Mouse (Mus musculus) limb, embryonic 11.5 days (tissue): ENCODE results near the gene Tep1. TPM values are rescaled to one million over a fixed set of nuclear protein-coding genes. Genes with fewer than 3 reads are reported as not detected.
A peak's percentile ranks its signal among the peaks of the same experiment; 100 is the strongest.

Experiments used
- ATAC-seq: fragments of 200-750 bp; cut with Nextera tagmentation; 2 replicates; pipeline ENCODE4 v1.8.0; 2017; ENCODE audit warnings: low read depth; ENCODE audit not compliant: insufficient number of reproducible peaks, low FRiP score, low TSS enrichment
- DNase-seq: peaks from one replicate; pipeline ENCODE4 v3.0.0-alpha.2; 2015; ENCODE audit warnings: low spot score
- H3K27ac ChIP-seq: fragments of 300-500 bp; sonication (generic); replicated peaks from 2 replicates; pipeline ENCODE4 v1.5.1; 2014; ENCODE audit warnings: low read depth, mild to moderate bottlenecking, low read length
- H3K27me3 ChIP-seq: fragments of 300-500 bp; sonication (generic); 2 replicates; pipeline ENCODE4 v1.6.1; 2014; ENCODE audit warnings: mild to moderate bottlenecking, low read length, mixed read lengths; ENCODE audit not compliant: control insufficient read depth, insufficient read depth
- H3K36me3 ChIP-seq: fragments of 300-500 bp; sonication (generic); 2 replicates; pipeline ENCODE4 v1.6.1; 2014; ENCODE audit warnings: mild to moderate bottlenecking, low read length, moderate library complexity, mixed read lengths; ENCODE audit not compliant: control insufficient read depth, insufficient read depth
- H3K4me1 ChIP-seq: fragments of 300-500 bp; sonication (generic); 2 replicates; pipeline ENCODE4 v1.6.1; 2014; ENCODE audit warnings: low read length, mixed read lengths; ENCODE audit not compliant: control insufficient read depth, insufficient read depth
- H3K4me2 ChIP-seq: fragments of 300-500 bp; sonication (generic); 2 replicates; pipeline ENCODE4 v1.6.1; 2014; ENCODE audit warnings: low read depth, mild to moderate bottlenecking, moderate library complexity; ENCODE audit not compliant: severe bottlenecking
- H3K4me3 ChIP-seq: fragments of 300-500 bp; sonication (generic); 2 replicates; pipeline ENCODE4 v1.5.1; 2014; ENCODE audit warnings: low read depth, low read length
- H3K9ac ChIP-seq: fragments of 300-500 bp; sonication (generic); 2 replicates; pipeline ENCODE4 v1.6.1; 2014; ENCODE audit warnings: mild to moderate bottlenecking, low read length
- H3K9me3 ChIP-seq: fragments of 300-500 bp; sonication (generic); 2 replicates; pipeline ENCODE4 v1.6.1; 2016; ENCODE audit warnings: low read length; ENCODE audit not compliant: control insufficient read depth
- WGBS: fragments of 180-500 bp; shearing (Covaris S2); extraction: QIAGEN DNeasy Blood & Tissue Kit; methylation state at CpG from one replicate; pipeline ENCODE4 v1.1.7; 2014; 5-methylcytosine and 5-hydroxymethylcytosine counted together
- polyA plus RNA-seq: library from polyadenylated mRNA; unstranded; fragments of >200 nt; fragmentation: Nextera tagmentation; extraction: Ambion mirVana; gene quantifications from 2 replicates; pipeline ENCODE4 v1.2.1, GENCODE M21; 2014

Tep1 gene
- polyA plus RNA-seq, 1 experiment from 2014 or later: 5.2 TPM

GRCm38 (mm10) chr14:50896747-50897373 is 26.5 kb upstream of the Tep1 start:
- peaks cover 3% of the 10 kb centered on the region; the same call in 1 of the 2 replicates for H3K4me1 ChIP-seq
- peaks cover 11% of the 10 kb centered on the region; the same call in 1 of the 2 replicates for H3K27me3 ChIP-seq
- 16% methylated on average over 23 of the region's 23 CpGs for WGBS
- DNase-seq: peak; percentile 36
- no peak for ATAC-seq
- H3K9me3 ChIP-seq: no peaks in the 10 kb centered on the region
- H3K9ac ChIP-seq: peak overlapping the region; percentile 41
- H3K27ac ChIP-seq: no peak overlapping the region
- peak overlapping the region; percentile 51 for H3K4me2 ChIP-seq
- peak overlapping the region; percentile 27 for H3K4me3 ChIP-seq
- H3K36me3 ChIP-seq: no peaks in the 10 kb centered on the region

GRCm38 (mm10) chr14:50895985-50896746 is 25.8 kb upstream of the Tep1 start:
- Histone ChIP-seq H3K4me3 (peak overlapping the region; percentile 27), H3K27ac (no peak overlapping the region), H3K36me3 (no peaks in the 10 kb centered on the region), H3K9me3 (no peaks in the 10 kb centered on the region), H3K4me2 (peak overlapping the region; percentile 51), H3K27me3 (peaks cover 11% of the 10 kb centered on the region; the same call in 1 of the 2 replicates), H3K9ac (peak overlapping the region; percentile 41), H3K4me1 (peaks cover 3% of the 10 kb centered on the region; the same call in 1 of the 2 replicates)
- ATAC-seq (no peak), DNase-seq (peak; percentile 30)
- 20% methylated on average over 19 of the region's 19 CpGs for WGBS

DNA sequence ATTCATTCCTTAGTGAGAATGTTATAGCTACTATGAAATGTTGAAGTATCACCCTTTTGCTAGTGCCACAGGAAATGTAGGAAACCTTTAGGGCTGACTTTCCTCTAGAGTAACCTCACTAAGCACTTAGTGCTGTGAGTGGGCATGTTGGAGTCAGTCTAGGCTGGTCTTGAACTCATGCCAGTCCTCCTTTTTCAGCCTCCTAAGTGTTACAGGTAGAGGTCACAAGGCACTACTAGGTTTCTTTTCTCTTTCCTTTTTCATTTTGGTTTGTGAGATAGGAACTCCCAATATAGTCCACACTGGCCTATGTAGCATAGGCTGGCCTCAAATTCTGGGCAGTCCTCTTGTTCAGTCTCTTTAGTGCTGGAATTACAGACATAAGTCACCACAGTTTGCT is 25.0 kb upstream of the Tep1 start:
- Histone ChIP-seq H3K9ac (no peak overlapping the region), H3K36me3 (no peaks in the 10 kb centered on the region), H3K4me1 (peaks cover 3% of the 10 kb centered on the region; the same call in 1 of the 2 replicates), H3K9me3 (no peaks in the 10 kb centered on the region), H3K27me3 (peaks cover 11% of the 10 kb centered on the region; the same call in 1 of the 2 replicates), H3K4me3 (no peak overlapping the region), H3K27ac (no peak overlapping the region), H3K4me2 (no peak overlapping the region)
- ATAC-seq (no peak), DNase-seq (no peak)

DNA sequence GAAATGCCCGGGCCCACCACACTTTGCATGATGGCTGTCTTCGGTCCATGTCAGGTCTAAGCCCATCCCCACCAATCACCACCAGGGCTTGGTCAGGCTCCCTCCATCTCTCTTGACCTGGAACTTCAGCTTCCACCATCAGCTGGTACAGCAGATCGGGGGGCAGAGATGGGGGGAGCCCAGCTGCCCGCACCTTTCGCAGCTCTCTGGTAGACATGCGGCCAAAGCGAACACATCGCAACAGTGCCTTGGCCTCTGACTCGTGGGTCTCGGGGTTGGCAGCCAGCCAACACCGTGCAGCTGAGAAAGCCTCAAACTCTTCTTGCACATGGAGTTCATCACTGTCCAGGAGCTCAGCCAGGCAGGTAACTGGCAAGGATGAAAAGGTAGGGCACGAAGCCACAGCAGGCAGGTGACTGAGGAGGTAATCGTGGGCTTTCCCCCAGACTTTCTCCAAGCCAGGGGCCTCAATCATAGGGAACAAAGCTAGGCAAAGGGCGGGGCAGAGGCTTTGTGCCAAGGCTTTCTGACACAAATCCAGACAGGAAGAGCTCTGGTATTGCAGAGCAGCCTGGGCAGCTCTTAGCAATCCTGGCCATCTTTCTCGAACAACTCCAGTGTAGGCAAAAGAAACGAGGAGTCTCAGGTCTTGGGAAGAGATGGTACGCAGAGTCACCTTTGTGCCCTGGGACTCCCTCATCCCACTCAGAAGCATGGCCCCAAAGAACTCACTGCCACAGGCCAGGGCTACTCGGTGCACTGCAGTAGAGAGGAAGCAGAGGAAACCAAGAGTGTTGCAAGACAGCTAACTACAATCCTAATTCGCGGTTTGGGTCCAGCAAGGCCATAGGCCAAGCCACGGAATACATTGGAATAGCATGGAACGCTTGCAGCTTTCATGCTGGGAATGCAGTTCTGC is 22.4 kb upstream of the Tep1 start:
- ATAC-seq: no peak
- Histone ChIP-seq H3K4me1 (peaks cover 3% of the 10 kb centered on the region; the same call in 1 of the 2 replicates), H3K4me2 (no peak overlapping the region), H3K27ac (no peak overlapping the region), H3K4me3 (no peak overlapping the region), H3K36me3 (no peaks in the 10 kb centered on the region), H3K9ac (no peak overlapping the region), H3K27me3 (peaks cover 11% of the 10 kb centered on the region; the same call in 1 of the 2 replicates), H3K9me3 (no peaks in the 10 kb centered on the region)
- 90% methylated on average over 22 of the region's 22 CpGs for WGBS
- no peak for DNase-seq

DNA sequence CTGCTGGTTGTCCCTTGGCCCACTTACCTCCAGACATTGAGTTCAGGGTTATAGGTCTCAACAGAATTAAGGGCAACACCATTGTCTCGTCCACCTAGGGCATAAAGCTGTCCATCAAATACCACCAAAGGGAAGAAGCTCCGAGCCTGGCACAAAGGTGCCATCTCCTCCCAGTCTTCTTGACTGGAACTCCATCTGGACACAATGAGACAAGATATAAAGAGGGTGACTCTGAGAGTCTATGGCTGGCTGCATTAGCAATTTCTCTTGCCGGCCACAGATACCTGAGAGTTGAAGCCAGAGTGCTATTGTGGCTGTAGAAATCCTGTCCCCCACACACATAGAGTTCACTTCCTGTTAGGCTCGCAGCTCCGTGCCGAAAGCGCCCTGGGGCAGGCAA is 21.7 kb upstream of the Tep1 start:
- Histone ChIP-seq H3K4me2 (no peak overlapping the region), H3K27ac (no peak overlapping the region), H3K9ac (no peak overlapping the region), H3K4me1 (peaks cover 3% of the 10 kb centered on the region; the same call in 1 of the 2 replicates), H3K27me3 (peaks cover 5% of the 10 kb centered on the region; the same call in 1 of the 2 replicates), H3K4me3 (no peak overlapping the region), H3K36me3 (no peaks in the 10 kb centered on the region), H3K9me3 (no peaks in the 10 kb centered on the region)
- 89% methylated on average over 7 of the region's 7 CpGs for WGBS
- DNase-seq (no peak), ATAC-seq (no peak)

DNA sequence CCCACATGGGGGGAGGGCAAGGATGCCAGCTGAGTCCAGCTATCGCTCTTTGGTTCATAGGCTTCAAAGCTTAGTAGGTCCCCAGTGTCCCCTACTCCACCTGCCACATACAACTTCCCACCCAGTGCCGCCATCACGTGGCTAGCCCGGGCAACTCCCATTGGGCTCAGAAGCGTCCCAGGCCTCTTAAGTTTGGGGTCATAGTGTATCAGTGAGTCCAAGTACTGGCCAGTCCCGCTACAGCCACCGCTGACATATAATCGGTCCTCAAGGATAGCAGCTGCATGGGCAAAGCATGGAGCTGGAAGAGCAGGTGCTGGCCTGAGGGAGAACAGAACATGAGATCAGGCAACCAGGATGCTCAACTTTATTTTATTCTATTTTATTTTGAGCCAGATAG is 21.3 kb upstream of the Tep1 start:
- no peak for ATAC-seq
- Histone ChIP-seq H3K36me3 (no peaks in the 10 kb centered on the region), H3K27ac (no peak overlapping the region), H3K4me1 (peaks cover under 1% of the 10 kb centered on the region; the same call in 1 of the 2 replicates), H3K9me3 (no peaks in the 10 kb centered on the region), H3K9ac (no peak overlapping the region), H3K27me3 (peaks cover 2% of the 10 kb centered on the region; the same call in 1 of the 2 replicates), H3K4me2 (no peak overlapping the region), H3K4me3 (no peak overlapping the region)
- DNase-seq: no peak
- 95% methylated on average over 8 of the region's 8 CpGs for WGBS

- no peak overlapping the region for H3K27ac ChIP-seq
- no peaks in the 10 kb centered on the region for H3K36me3 ChIP-seq
- ATAC-seq: no peak
- DNase-seq: no peak
- H3K4me2 ChIP-seq: no peak overlapping the region
- H3K27me3 ChIP-seq: no peaks in the 10 kb centered on the region
- no peaks in the 10 kb centered on the region for H3K4me1 ChIP-seq
- 87% methylated on average over 6 of the region's 6 CpGs for WGBS
- H3K9me3 ChIP-seq: no peaks in the 10 kb centered on the region
- no peak overlapping the region for H3K4me3 ChIP-seq
- no peak overlapping the region for H3K9ac ChIP-seq
Observed at GRCm38 (mm10) chr14:50876236-50876950, 6.0 kb upstream of the Tep1 start.
